Mouse (Mus musculus) adrenal gland, adult (tissue): ENCODE results near the gene Gm48551.

Experiments
- DNase-seq, 2 experiments: peaks; one replicate each; pipeline ENCODE4 v3.0.0; 2022 to 2023; ENCODE audit warnings: low spot score in 1 of 2; ENCODE audit not compliant: inconsistent age in 2 of 2

The Gm48551 gene

GRCm38 (mm10) chr10:81403511-81403910, 19.2 kb downstream of the Gm48551 start:
- DNase-seq: no peak

GRCm38 (mm10) chr10:81404082-81404481, 19.8 kb downstream of the Gm48551 start:
- no peak for DNase-seq

- DNase-seq: peak; percentile 44 to 60
Measured at GRCm38 (mm10) chr10:81404720-81405119, 20.5 kb downstream of the Gm48551 start.

GRCm38 (mm10) chr10:81405588-81406201, 21.4 kb downstream of the Gm48551 start:
- peak; percentile 63 to 85 for DNase-seq

- DNase-seq: peak; percentile 52 to 65
Measured at GRCm38 (mm10) chr10:81406504-81407440, 22.5 kb downstream of the Gm48551 start.

- peak; percentile 94 to 98 for DNase-seq
Measured at GRCm38 (mm10) chr10:81407539-81408423, 23.5 kb downstream of the Gm48551 start.

- peak in 1 of 2 experiments; percentile 38 for DNase-seq
Measured at GRCm38 (mm10) chr10:81408424-81408729, 24.1 kb downstream of the Gm48551 start.

GRCm38 (mm10) chr10:81408871-81409291, 24.6 kb downstream of the Gm48551 start:
- DNase-seq: peak; percentile 90 to 95

- peak in 1 of 2 experiments; percentile 47 for DNase-seq
Measured at GRCm38 (mm10) chr10:81409330-81409729, 25.1 kb downstream of the Gm48551 start.

GRCm38 (mm10) chr10:81410350-81410749, 26.1 kb downstream of the Gm48551 start:
- DNase-seq: peak; percentile 44 to 62

- peak; percentile 51 to 81 for DNase-seq
Measured at GRCm38 (mm10) chr10:81410981-81411380, 26.7 kb downstream of the Gm48551 start.

GRCm38 (mm10) chr10:81411471-81412400, 27.5 kb downstream of the Gm48551 start:
- peak; percentile 84 to 92 for DNase-seq

GRCm38 (mm10) chr10:81412586-81413309, 28.5 kb downstream of the Gm48551 start:
- peak; percentile 43 to 66 for DNase-seq

- peak; percentile 93 to 97 for DNase-seq
Measured at GRCm38 (mm10) chr10:81413310-81414261, 29.3 kb downstream of the Gm48551 start.

GRCm38 (mm10) chr10:81414682-81415081, 30.4 kb downstream of the Gm48551 start:
- peak in 1 of 2 experiments; percentile 49 for DNase-seq

- peak in 1 of 2 experiments; percentile 71 for DNase-seq
Measured at GRCm38 (mm10) chr10:81415146-81415545, 30.9 kb downstream of the Gm48551 start.

GRCm38 (mm10) chr10:81415549-81416310, 31.5 kb downstream of the Gm48551 start:
- DNase-seq: peak; percentile 44 to 68
